Mouse (Mus musculus) gastrocnemius, postnatal 4 days (tissue): Measurements from ENCODE around the gene Slc6a20a. TPM values are rescaled to one million over a fixed set of nuclear protein-coding genes. Genes with fewer than 3 reads are reported as not detected.

Experiments used
- DNase-seq, 2 experiments: peaks; one replicate each; pipeline ENCODE4 v3.0.0; 2021 to 2022; ENCODE audit warnings: low spot score in 2 of 2, mixed read lengths in 2 of 2
- total RNA-seq, 2 experiments: library from RNA; stranded (reverse); gene quantifications; 2 replicates each; pipeline ENCODE4 v1.2.3; 2021

The Slc6a20a gene
- total RNA-seq, 2 experiments from 2014 or later: not detected

DNA sequence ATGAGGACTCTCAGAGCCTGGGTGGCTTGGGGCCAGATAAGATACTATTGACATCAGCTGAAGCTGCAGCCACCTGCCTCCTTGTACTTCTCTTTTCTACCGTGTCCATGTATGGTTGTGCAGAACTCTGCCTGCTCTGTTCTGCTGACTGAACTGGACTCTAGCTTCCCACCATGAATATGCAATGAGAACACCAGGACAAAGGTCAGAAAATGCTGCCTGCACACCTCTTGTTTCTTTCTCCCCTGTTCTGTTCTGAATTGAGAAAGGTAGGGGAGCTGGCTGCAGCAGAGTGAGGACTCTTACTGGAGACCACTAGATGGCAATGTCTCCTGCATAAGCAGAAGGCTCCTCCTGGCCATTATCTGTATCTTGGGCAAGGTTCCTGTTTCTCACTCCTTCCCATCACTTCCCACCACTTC is 40.0 kb downstream of the Slc6a20a start:
- DNase-seq: no peak

GRCm38 (mm10) chr9:123638231-123638630 is 40.5 kb downstream of the Slc6a20a start:
- DNase-seq: no peak

GRCm38 (mm10) chr9:123636771-123637170 is 41.9 kb downstream of the Slc6a20a start:
- no peak for DNase-seq

DNA sequence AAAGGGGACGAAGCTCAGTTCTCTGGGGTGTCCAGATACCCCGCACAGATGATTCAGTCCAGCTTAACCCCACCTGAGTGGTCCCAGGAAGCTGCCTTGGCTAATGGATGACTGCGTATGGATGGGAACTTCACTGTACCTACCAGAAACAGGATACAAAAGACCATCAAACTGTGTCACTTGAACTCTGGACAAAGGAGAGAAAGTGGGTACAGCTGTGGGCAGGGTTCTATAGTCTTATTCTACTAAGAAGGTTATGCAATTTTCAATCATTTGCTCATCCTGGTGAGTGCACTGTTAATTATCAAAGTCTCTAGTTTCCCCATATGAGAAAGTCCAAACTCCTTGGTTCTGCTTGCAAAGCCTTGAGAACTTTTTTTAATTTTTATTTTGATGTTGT is 45.7 kb downstream of the Slc6a20a start:
- DNase-seq: no peak

DNA sequence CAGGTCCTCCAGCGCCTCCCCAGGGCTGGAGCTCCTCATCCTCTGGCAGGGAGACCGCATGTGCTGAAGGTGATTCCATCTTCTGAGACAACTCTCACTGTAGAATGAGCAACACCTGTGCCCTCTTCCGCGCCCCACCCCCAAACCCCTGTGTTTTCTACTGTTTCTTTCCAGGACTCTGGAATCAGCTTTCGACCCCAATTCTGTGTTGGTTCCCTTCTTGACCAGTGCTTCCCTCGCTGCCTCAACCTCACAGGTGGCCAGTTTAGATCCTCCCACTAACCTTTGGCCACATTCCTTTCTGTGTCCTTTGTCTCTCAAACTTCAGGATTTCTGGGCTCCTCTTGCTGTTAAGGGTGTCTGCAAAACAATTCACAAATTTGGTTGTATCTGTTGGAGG is 46.4 kb downstream of the Slc6a20a start, which contains the start of gene Slc6a20b:
Slc6a20b (minus strand) TSS at position 285 of the 400 bp plus-strand sequence.
- no peak for DNase-seq

- DNase-seq: no peak
Measured at GRCm38 (mm10) chr9:123631666-123632065, 47.0 kb downstream of the Slc6a20a start.

DNA sequence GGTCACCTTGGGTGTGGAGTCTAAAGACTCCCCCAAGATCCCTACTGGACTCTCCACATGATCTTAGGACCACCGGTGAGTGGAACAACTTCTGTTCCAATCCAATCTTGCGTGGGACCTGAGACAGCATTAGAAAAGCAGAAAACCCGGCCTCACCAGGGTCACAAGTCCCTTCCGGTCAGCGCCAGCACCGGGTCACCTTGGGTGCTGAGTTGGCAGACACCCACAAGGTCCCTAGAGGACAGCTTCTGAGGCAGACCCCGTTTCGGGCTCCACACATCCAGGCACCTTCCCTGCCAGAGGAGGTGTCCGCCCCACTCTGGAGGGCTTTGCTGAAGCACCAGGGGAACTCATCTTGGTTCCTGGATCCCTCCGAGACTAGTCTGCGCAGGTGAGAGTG is 52.9 kb downstream of the Slc6a20a start:
- no peak for DNase-seq

DNA sequence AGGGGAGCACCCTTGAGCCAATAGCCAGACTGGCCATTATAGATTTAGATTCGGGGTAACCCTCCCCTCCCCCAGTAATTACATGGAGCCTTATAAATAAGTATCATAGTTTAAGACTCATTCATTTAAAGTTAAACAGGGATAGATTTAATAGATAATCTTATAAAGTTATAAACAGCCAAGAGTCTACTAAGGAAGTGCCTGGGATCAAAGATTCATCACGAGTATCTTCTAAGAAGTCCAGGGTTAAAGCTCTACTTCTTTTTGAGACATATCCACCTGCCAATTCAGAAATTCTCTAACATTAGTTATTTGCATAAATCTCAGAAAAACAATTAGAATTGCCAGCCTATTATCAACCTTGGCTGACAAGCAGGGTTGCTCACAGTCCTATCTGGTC is 53.9 kb downstream of the Slc6a20a start:
- DNase-seq: no peak

- DNase-seq: no peak
Measured at GRCm38 (mm10) chr9:123620311-123621098, 58.2 kb downstream of the Slc6a20a start.

- no peak for DNase-seq
Measured at GRCm38 (mm10) chr9:123601529-123601928, 77.2 kb downstream of the Slc6a20a start.

- DNase-seq: no peak
Measured at GRCm38 (mm10) chr9:123597376-123597775, 81.3 kb downstream of the Slc6a20a start.

GRCm38 (mm10) chr9:123596910-123597309 is 81.8 kb downstream of the Slc6a20a start:
- DNase-seq: no peak

- no peak for DNase-seq
Measured at GRCm38 (mm10) chr9:123595194-123595593, 83.5 kb downstream of the Slc6a20a start.

- DNase-seq: no peak
Measured at GRCm38 (mm10) chr9:123589240-123589910, 89.3 kb downstream of the Slc6a20a start.

Other genes starting within 250 kb of the Slc6a20a start
- 10 to 100 TPM; 49.4 to 58.0 TPM for gene Limd1, start 200.2 kb downstream of the Slc6a20a start, total RNA-seq
- gene Sacm1l, start 149.1 kb downstream of the Slc6a20a start, total RNA-seq: 10 to 100 TPM; 25.8 to 30.0 TPM
- not detected for gene Slc6a20b, start 46.3 kb downstream of the Slc6a20a start, total RNA-seq
- gene Ccr9, start 446 bp downstream of the Slc6a20a start, total RNA-seq: under 1 TPM in 1 of 2 experiments, not detected in 1; 0.20 TPM
- 10 to 100 TPM; 35.3 to 41.7 TPM for gene Lztfl1, start 38.8 kb upstream of the Slc6a20a start, total RNA-seq
- gene Cxcr6, start 127.6 kb upstream of the Slc6a20a start, total RNA-seq: not detected
- gene Fyco1, start 173.0 kb upstream of the Slc6a20a start, total RNA-seq: 100 to 1,000 TPM; 130 to 141 TPM
- gene Xcr1, start 183.1 kb upstream of the Slc6a20a start, total RNA-seq: not detected